Mouse (Mus musculus): ENCODE measurements around the gene Abhd11. TPM values are rescaled to one million over a fixed set of nuclear protein-coding genes. Genes with fewer than 3 reads are reported as not detected.

The Abhd11 gene
- polyA plus RNA-seq, 1 experiment, result 19.1 TPM

DNA sequence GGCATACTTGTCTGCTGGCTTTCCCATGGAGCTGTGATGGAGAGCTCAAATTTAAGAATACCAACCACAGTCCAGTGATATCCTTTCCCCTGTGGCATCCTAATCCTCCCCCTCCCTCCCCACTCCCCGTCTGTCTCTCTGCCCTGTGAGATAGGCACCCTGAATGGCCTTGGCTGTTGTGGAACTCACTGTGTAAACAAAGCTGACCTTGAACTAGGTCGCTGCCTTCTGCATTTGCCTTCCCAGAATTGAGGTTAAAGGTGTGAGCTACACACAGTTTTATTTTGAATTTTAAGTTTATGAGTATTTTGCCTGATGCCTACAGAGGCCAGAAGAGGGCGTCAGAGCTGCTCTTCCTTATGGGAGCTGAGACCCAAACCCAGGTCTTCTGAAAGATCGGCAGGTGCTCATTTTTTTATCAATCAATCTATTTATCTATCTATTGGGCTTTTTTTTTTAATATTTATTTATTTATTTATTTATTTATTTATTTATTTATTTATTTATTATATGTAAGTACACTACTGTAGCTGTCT is 7.3 kb downstream of the Abhd11 start:
- Histone ChIP-seq H3K4me1 (ENCODE audit: control insufficient read depth, insufficient read depth, low read length) (no peaks in the 10 kb centered on the region), H3K4me3 (ENCODE audit: insufficient read depth, low read length) (no peak overlapping the region), H3K27ac (ENCODE audit: insufficient read depth, low read length) (no peak overlapping the region)
- TF ChIP-seq CTCF (IDR thresholded peaks at IDR 0.05; ENCODE audit: borderline replicate concordance, insufficient read depth, low read length) (no peak), POLR2A (IDR thresholded peaks at IDR 0.05; ENCODE audit: low read depth, low read length) (no peak)

DNA sequence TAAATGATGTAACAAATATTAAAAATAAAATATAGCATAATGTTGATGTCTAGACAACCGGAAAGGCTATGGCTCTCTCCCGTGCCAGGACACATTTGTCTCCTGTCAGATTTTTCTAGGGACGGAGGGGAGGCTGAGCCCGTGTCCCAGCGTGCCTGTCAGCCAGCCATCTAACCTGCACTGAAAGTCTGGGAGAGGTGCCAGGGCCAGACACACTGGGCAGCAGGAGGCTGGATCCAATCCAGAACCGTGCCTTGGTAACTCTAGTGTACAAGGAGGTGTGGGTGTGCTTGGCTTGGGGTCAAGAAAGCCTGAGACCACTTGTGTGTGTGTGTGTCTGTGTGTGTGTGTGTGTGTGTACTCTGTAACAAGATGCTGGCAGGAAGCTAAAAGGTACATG is 12.9 kb downstream of the Abhd11 start:
- Histone ChIP-seq H3K4me3 (ENCODE audit: insufficient read depth, low read length) (no peak overlapping the region), H3K27ac (ENCODE audit: insufficient read depth, low read length) (no peak overlapping the region), H3K4me1 (ENCODE audit: control insufficient read depth, insufficient read depth, low read length) (peaks cover 6% of the 10 kb centered on the region)
- no peak for TF ChIP-seq POLR2A (IDR thresholded peaks at IDR 0.05; ENCODE audit: low read depth, low read length)
- no peak for TF ChIP-seq CTCF (IDR thresholded peaks at IDR 0.05; ENCODE audit: borderline replicate concordance, insufficient read depth, low read length)

DNA sequence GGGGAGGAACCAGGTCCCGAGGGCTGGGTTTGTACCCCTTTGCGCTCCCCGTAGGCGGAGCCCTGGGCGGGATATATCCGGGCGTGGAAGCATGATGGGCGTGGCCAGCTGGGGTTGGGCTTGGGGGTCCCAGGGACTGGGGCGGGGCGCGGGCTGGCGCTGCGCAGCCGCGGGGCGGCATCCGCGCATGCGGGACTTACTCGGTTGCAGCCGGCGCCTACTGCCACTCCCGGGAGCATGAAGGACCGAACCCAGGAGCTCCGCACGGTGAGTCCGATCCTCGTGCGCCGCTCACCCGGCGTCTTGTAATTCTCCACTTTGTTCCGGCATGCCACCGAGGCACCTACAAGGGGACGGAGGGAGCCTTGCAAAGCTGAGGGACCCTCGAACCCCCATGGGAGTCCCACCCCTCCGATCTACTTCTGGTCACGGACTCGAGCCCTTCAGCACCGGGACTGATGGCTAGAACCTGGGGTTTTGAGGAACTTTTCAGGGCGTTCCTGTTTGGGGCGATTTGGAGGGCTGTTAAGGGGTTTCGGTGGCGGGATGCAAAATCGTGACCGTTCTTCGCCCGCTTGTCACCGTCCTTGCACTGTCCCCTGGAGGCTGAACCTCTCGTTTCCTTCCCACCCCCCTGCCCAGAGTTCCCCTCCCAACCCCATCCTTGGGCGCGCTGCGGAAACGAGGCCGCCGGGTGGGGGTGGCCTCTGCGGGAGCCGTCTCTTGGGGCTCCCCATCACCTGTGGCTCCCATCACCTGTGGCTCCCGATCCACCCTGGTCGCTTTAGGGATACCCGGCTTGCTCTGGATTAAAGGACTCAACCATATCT is 14.6 kb downstream of the Abhd11 start, which contains the start of gene Stx1a:
Gene Stx1a (plus strand): TSS at position 139 of the 830 bp plus-strand sequence.
- TF ChIP-seq CTCF (IDR thresholded peaks at IDR 0.05; ENCODE audit: borderline replicate concordance, insufficient read depth, low read length) (no peak), POLR2A (IDR thresholded peaks at IDR 0.05; ENCODE audit: low read depth, low read length) (peak; percentile 90)
- Histone ChIP-seq H3K4me1 (ENCODE audit: control insufficient read depth, insufficient read depth, low read length) (peaks cover 6% of the 10 kb centered on the region), H3K27ac (ENCODE audit: insufficient read depth, low read length) (no peak within 1 kb of the TSS), H3K4me3 (ENCODE audit: insufficient read depth, low read length) (peak within 1 kb of the TSS; percentile 74)

DNA sequence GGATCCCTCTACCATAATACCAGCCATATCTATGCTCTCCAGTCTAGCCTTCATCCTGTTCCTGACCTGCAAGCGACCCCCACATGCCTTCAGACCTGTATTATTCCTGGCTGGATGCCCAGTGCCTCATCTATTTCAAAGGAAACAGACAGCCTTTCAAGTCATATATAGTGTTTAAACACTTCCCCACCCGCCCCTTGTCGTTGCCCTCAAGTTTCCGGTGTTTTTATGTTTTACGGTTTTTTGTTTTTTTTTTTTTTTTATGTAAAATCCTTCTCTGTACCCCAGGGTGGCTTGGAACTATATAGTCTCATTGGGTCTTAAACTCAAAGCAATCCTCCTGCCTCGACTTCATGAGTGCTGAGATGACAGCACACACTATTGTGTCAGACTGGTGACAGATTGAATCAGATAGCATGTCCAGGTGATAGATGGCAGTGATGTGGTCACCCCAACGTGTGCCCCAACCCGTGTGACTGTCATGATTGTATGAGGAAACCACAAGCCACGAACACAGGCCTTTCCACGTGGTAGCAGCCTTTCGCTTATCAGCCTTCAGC is 15.8 kb downstream of the Abhd11 start:
- TF ChIP-seq CTCF (IDR thresholded peaks at IDR 0.05; ENCODE audit: borderline replicate concordance, insufficient read depth, low read length), result no peak
- no peak for TF ChIP-seq POLR2A (IDR thresholded peaks at IDR 0.05; ENCODE audit: low read depth, low read length)
- Histone ChIP-seq H3K4me1 (ENCODE audit: control insufficient read depth, insufficient read depth, low read length) (peaks cover 13% of the 10 kb centered on the region), H3K27ac (ENCODE audit: insufficient read depth, low read length) (no peak overlapping the region), H3K4me3 (ENCODE audit: insufficient read depth, low read length) (peak overlapping the region; percentile 74)

DNA sequence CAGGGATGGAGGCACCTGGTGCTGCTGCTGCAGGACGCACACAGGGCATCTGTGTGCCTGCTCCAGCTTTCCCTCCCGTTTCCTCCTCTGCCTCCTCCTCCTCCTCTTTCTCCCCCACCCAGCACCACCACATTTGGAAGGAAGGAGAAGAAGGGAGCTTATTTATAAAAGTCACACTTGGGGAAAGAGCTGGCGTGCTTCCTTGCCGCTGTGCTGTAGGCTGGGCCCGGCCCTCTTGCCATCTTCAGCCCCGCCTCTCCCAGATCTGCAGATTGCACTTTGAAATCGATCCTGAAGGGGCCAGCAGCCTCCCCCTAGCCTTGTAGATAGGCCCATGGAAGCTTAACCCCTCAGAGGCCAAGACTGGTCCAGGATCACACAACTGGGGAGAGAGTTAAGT is 16.9 kb downstream of the Abhd11 start:
- no peak for TF ChIP-seq CTCF (IDR thresholded peaks at IDR 0.05; ENCODE audit: borderline replicate concordance, insufficient read depth, low read length)
- no peak for TF ChIP-seq POLR2A (IDR thresholded peaks at IDR 0.05; ENCODE audit: low read depth, low read length)
- no peak overlapping the region for H3K4me3 ChIP-seq (ENCODE audit: insufficient read depth, low read length)
- H3K27ac ChIP-seq (ENCODE audit: insufficient read depth, low read length), result no peak overlapping the region
- peaks cover 14% of the 10 kb centered on the region for H3K4me1 ChIP-seq (ENCODE audit: control insufficient read depth, insufficient read depth, low read length)

DNA sequence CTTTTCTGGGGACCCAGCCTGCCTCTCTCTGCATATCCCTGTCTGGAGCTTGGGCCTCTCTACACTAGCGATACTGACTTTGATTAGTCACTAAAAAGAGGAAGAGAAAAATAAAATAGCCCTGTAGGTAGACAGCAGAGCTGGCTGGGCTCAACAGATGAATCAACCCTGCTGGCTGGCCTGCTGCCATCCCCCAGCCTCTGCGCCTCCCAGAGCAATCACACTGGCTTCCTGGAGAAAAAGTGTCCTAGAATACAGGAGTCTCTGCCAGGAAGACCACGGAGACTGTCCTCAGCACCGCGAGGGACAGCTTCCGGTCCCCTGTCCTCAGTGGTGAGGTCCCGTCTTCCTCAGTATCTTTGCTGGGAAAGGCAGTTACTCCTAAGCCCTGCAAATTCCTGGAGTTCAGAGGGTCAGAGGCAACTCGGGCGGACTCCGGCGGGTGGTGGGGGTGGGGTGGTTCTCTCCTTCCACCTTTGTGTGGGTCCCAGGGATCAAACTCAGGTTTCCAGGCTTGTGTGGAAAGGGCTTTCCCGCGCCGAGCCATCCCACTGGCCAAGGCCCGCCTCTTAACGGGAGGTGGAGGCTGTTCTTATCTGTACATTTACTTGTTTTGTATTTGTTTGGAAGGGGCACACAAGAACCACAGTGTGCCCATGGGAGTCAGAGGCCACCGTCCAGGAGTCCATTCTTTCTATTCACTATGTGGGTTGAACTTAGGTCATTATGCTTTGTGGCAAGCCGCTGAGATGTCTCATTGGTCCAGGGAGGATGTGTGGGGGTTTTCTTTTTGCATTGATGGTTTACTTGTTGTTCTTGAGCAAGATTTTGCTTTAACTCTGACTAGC is 20.3 kb downstream of the Abhd11 start:
- Histone ChIP-seq H3K27ac (ENCODE audit: insufficient read depth, low read length) (peak overlapping the region; percentile 74), H3K4me1 (ENCODE audit: control insufficient read depth, insufficient read depth, low read length) (peaks cover 14% of the 10 kb centered on the region), H3K4me3 (ENCODE audit: insufficient read depth, low read length) (peak overlapping the region; percentile 29)
- TF ChIP-seq CTCF (IDR thresholded peaks at IDR 0.05; ENCODE audit: borderline replicate concordance, insufficient read depth, low read length) (no peak), POLR2A (IDR thresholded peaks at IDR 0.05; ENCODE audit: low read depth, low read length) (no peak)

DNA sequence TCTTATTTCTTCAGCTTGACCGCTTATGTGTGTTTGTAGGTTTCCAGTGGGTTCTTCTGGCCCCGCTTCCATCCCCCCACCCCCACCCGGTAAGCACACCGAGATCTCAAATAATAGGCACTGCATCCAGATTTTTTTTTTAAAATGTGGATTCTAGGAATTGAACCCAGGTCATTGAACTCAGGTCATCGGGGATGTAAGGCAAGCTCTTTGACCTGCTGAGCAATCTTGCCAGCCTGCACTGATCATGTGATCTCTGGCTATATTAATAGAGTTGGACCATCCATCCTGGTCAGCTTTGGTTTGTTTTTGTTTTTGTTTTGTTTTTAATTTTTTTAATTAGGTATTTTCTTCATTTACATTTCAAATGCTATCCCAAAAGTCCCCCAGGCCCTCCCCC is 23.6 kb downstream of the Abhd11 start:
- H3K27ac ChIP-seq (ENCODE audit: insufficient read depth, low read length), result no peak overlapping the region
- H3K4me3 ChIP-seq (ENCODE audit: insufficient read depth, low read length), result no peak overlapping the region
- peaks cover 8% of the 10 kb centered on the region for H3K4me1 ChIP-seq (ENCODE audit: control insufficient read depth, insufficient read depth, low read length)
- TF ChIP-seq CTCF (IDR thresholded peaks at IDR 0.05; ENCODE audit: borderline replicate concordance, insufficient read depth, low read length) (no peak), POLR2A (IDR thresholded peaks at IDR 0.05; ENCODE audit: low read depth, low read length) (no peak)

DNA sequence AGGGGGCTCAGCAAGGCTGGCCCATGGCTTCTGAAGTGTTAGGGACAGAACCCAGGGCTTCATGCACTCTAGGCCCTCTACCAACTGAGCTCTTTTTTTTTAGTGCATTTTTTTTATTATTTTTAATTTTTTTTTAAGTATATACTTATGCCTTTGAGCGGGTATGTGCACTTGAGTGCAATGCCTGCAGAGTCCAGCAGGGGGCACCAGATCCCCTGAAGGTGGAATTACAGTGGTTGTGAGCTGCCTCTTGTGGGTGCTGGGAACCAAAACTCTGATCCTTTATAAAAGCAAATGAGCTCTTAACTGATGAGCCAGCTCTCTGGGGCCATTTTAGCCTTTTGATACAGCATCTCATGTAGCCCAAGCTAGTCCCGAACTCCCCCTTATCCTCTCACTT is 25.6 kb downstream of the Abhd11 start:
- Histone ChIP-seq H3K27ac (ENCODE audit: insufficient read depth, low read length) (no peak overlapping the region), H3K4me3 (ENCODE audit: insufficient read depth, low read length) (no peak overlapping the region), H3K4me1 (ENCODE audit: control insufficient read depth, insufficient read depth, low read length) (peaks cover 2% of the 10 kb centered on the region; the same call in 1 of the 2 replicates)
- TF ChIP-seq CTCF (IDR thresholded peaks at IDR 0.05; ENCODE audit: borderline replicate concordance, insufficient read depth, low read length) (no peak), POLR2A (IDR thresholded peaks at IDR 0.05; ENCODE audit: low read depth, low read length) (no peak)

DNA sequence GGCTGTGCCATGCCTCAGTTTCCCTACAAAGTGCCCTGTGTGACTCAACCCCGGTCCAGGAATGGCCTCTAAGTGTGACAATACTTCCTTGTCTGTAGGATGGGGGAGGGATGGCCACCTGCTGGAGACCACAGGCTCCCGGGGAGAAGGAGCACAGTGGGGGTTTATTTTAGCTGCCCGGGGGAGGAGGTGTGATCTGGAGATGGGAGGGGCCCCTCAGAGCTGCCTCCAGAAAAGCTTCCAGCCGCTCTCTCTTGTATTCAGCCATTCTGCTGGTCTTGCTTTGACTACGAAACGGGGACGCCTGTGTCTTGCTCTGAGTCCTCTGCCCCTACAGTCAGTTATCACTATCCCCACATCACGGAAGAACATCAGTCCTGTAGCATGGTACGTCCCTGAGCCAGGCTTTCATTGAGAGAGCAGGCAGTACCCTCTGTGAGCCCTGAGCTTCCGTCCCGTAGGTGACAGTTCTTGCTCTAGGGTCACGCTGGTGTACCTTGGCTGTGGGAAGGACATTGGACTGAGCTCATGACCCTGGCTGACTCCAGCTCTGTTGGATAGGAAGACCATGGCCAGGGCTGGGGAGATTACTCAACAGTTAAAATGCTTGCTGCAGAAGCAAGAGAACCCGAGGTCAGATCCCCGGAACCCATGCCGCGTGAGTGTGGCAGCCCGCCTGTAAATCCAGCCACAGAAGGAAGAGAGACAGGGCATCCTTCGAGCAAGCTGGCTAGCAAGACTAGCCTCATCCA is 26.8 kb downstream of the Abhd11 start:
- TF ChIP-seq CTCF (IDR thresholded peaks at IDR 0.05; ENCODE audit: borderline replicate concordance, insufficient read depth, low read length), result no peak
- TF ChIP-seq POLR2A (IDR thresholded peaks at IDR 0.05; ENCODE audit: low read depth, low read length), result no peak
- Histone ChIP-seq H3K4me3 (ENCODE audit: insufficient read depth, low read length) (no peak overlapping the region), H3K27ac (ENCODE audit: insufficient read depth, low read length) (no peak overlapping the region), H3K4me1 (ENCODE audit: control insufficient read depth, insufficient read depth, low read length) (no peaks in the 10 kb centered on the region)
